Mouse (Mus musculus): ENCODE results near the gene Tmem87b.

The Tmem87b gene

GRCm38 (mm10) chr2:128887866-128888550, 70.1 kb downstream of the Tmem87b start:
- no peak for DNase-seq (ENCODE audit: low read depth, low spot score)

DNA sequence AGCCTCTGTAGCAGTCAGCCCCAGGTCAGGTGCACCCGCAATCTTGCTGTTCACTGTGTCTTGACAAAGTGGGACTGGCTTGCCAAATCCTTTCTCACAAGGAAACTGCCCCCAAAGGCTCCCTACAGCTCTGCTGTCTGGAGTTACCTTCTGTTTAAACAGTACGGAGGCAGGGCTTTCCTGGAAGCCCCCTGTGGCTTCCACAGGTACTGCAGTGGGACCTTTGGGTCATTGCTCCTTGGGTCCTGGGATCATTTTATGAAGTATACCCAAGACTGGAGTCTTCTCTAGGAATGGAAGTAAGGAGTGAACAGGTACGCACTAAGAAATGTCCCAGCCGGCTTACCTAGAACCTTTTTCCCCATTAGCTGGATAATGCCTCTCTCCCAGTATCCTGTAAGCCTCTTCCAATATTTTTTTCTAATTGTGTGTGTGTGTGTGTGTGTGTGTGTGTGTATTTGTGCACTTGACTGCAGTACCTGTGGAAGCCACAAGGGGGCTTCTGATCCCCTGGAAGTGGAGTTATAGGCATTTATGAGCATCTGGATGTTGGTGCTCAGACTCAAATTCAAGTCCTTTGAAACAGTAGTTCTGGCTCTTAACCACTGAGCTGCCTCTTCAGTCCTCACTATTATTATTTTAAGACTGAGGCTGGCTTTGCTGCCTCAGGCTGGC, 72.9 kb downstream of the Tmem87b start:
- DNase-seq (ENCODE audit: low read depth, low spot score) = no peak

GRCm38 (mm10) chr2:128892180-128892721, 74.3 kb downstream of the Tmem87b start:
- peak; percentile 35 for DNase-seq (ENCODE audit: low read depth, low spot score)

DNA sequence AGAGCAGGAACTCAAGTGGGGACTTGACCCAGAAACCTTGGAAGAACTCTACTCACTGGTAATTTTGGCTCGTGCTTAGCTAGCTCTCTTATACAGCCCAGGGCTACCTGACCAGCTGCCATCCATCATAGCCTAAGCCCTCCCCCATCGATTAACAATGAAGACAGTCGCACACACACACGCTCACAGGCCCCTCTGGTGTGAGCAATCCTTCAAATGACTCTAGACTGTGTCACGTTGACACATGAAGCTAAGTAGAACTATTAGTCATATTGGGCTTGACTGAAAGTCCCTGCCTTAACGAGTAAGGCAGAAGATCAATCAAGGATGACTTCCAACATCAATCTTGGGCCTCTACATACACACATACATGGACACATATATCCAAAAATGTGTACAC, 84.9 kb downstream of the Tmem87b start:
- no peak for DNase-seq (ENCODE audit: low read depth, low spot score)

DNA sequence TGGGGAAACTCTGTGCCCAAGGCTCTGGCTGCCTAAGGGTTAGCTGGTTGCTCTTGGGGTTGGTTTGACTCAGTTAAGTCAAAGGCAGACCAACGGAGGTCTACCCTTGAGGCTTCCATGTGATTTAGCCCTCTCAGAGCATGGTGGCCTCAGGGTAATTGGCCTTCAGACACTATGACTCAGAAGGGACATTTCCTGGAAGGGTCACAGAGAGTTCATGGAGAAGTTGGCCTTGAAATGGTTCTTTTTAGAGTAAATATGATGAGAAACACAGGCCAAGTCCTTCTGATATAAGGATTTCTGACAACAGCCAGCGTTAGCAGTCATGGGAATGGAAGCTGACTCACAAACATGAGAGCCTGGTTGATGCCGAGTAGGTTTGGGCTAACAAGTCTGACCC, 85.7 kb downstream of the Tmem87b start:
- DNase-seq (ENCODE audit: low read depth, low spot score) = no peak

Measured in forelimb bud, embryonic 11.5 days (tissue).